Mouse (Mus musculus) lung, embryonic 14.5 days (tissue): ENCODE results near the gene Map3k14. TPM values are rescaled to one million over a fixed set of nuclear protein-coding genes. Genes with fewer than 3 reads are reported as not detected.

ENCODE experiments used
- ATAC-seq: fragments of 200-750 bp; cut with Nextera tagmentation; 2 replicates; pipeline ENCODE4 v1.8.0; 2017; ENCODE audit warnings: mild to moderate bottlenecking, moderate TSS enrichment, moderate library complexity; ENCODE audit not compliant: insufficient read depth
- DNase-seq: peaks from one replicate; pipeline ENCODE4 v3.0.0-alpha.2; 2015
- H3K27ac ChIP-seq: fragments of 300-500 bp; sonication (generic); 2 replicates; pipeline ENCODE4 v1.5.1; 2014; ENCODE audit warnings: low read depth, mild to moderate bottlenecking, moderate library complexity
- H3K27me3 ChIP-seq: fragments of 300-500 bp; sonication (generic); 2 replicates; pipeline ENCODE4 v1.6.1; 2014; ENCODE audit warnings: low read length, control low read depth; ENCODE audit not compliant: insufficient read depth
- H3K36me3 ChIP-seq: fragments of 300-500 bp; sonication (generic); 2 replicates; pipeline ENCODE4 v1.6.1; 2014; ENCODE audit warnings: control low read depth; ENCODE audit not compliant: insufficient read depth
- H3K4me1 ChIP-seq: fragments of 300-500 bp; sonication (generic); 2 replicates; pipeline ENCODE4 v1.6.1; 2014; ENCODE audit warnings: antibody characterized with exemption, control low read depth; ENCODE audit not compliant: insufficient read depth
- H3K4me2 ChIP-seq: fragments of 300-500 bp; sonication (generic); 2 replicates; pipeline ENCODE4 v1.6.1; 2014; ENCODE audit warnings: mild to moderate bottlenecking
- H3K4me3 ChIP-seq: fragments of 300-500 bp; sonication (generic); 2 replicates; pipeline ENCODE4 v1.5.1; 2014; ENCODE audit warnings: low read depth, low read length
- H3K9ac ChIP-seq: fragments of 300-500 bp; sonication (generic); 2 replicates; pipeline ENCODE4 v1.6.1; 2014
- H3K9me3 ChIP-seq: fragments of 300-500 bp; sonication (generic); 2 replicates; pipeline ENCODE4 v1.6.1; 2016; ENCODE audit warnings: low read depth, low read length, control low read depth
- CTCF ChIP-seq: IDR thresholded peaks from 2 replicates; pipeline ENCODE4 v1.5.1; 2016; ENCODE audit warnings: antibody characterized with exemption, low read depth
- WGBS: fragments of 180-500 bp; shearing (Covaris S2); extraction: QIAGEN DNeasy Blood & Tissue Kit; methylation state at CpG from one replicate; pipeline ENCODE4 v1.1.7; 2014; 5-methylcytosine and 5-hydroxymethylcytosine counted together
- polyA plus RNA-seq: library from polyadenylated mRNA; unstranded; fragments of >200 nt; fragmentation: Nextera tagmentation; extraction: Ambion mirVana; gene quantifications from 2 replicates; pipeline ENCODE4 v1.2.1, GENCODE M21; 2014

The Map3k14 gene
- polyA plus RNA-seq, 1 experiment from 2014 or later: 3.1 TPM

- 78% methylated on average over 4 of the region's 4 CpGs for WGBS
These were observed 9.3 kb downstream of the Map3k14 start for GRCm38 (mm10) chr11:103257938-103258481.

GRCm38 (mm10) chr11:103253605-103254004 is 13.7 kb downstream of the Map3k14 start:
- H3K9ac ChIP-seq: no peak overlapping the region
- no peak overlapping the region for H3K4me2 ChIP-seq
- TF ChIP-seq CTCF: no peak
- H3K9me3 ChIP-seq: no peaks in the 10 kb centered on the region
- 82% methylated on average over 5 of the region's 5 CpGs for WGBS
- no peak overlapping the region for H3K4me3 ChIP-seq
- no peaks in the 10 kb centered on the region for H3K4me1 ChIP-seq
- DNase-seq (no peak), ATAC-seq (no peak; the same call in 1 of the 2 replicates)
- H3K36me3 ChIP-seq: no peaks in the 10 kb centered on the region
- no peaks in the 10 kb centered on the region for H3K27me3 ChIP-seq
- H3K27ac ChIP-seq: no peak overlapping the region

More at GRCm38 (mm10) chr11:103257938-103258481, 9.3 kb downstream of the Map3k14 start:
- Histone ChIP-seq H3K27me3 (no peaks in the 10 kb centered on the region), H3K36me3 (no peaks in the 10 kb centered on the region), H3K4me1 (0 out of 2 replicates have a peak, but pooled peaks cover 2% of the 10 kb centered on the region), H3K4me3 (no peak overlapping the region), H3K9me3 (no peaks in the 10 kb centered on the region), H3K4me2 (no peak overlapping the region), H3K9ac (no peak overlapping the region), H3K27ac (no peak overlapping the region)
- no peak for TF ChIP-seq CTCF
- no peak for DNase-seq
- no peak for ATAC-seq

GRCm38 (mm10) chr11:103252380-103252779 is 14.9 kb downstream of the Map3k14 start:
- WGBS: 67% methylated on average over 5 of the region's 5 CpGs
- Histone ChIP-seq H3K4me2 (no peak overlapping the region), H3K4me3 (no peak overlapping the region), H3K9me3 (no peaks in the 10 kb centered on the region), H3K9ac (no peak overlapping the region), H3K36me3 (no peaks in the 10 kb centered on the region), H3K27ac (no peak overlapping the region), H3K4me1 (peaks cover 6% of the 10 kb centered on the region), H3K27me3 (no peaks in the 10 kb centered on the region)
- DNase-seq (no peak), ATAC-seq (no peak)
- TF ChIP-seq CTCF: no peak

GRCm38 (mm10) chr11:103250324-103250723 is 16.9 kb downstream of the Map3k14 start:
- no peak overlapping the region for H3K4me3 ChIP-seq
- H3K9ac ChIP-seq: no peak overlapping the region
- no peak for TF ChIP-seq CTCF
- no peak overlapping the region for H3K27ac ChIP-seq
- no peaks in the 10 kb centered on the region for H3K27me3 ChIP-seq
- DNase-seq (no peak), ATAC-seq (no peak)
- WGBS: 89% methylated on average over 3 of the region's 3 CpGs
- H3K36me3 ChIP-seq: no peaks in the 10 kb centered on the region
- no peaks in the 10 kb centered on the region for H3K9me3 ChIP-seq
- peaks cover 21% of the 10 kb centered on the region for H3K4me1 ChIP-seq
- H3K4me2 ChIP-seq: no peak overlapping the region

GRCm38 (mm10) chr11:103249509-103249908 is 17.8 kb downstream of the Map3k14 start:
- H3K27me3 ChIP-seq: no peaks in the 10 kb centered on the region
- H3K4me3 ChIP-seq: no peak overlapping the region
- H3K4me2 ChIP-seq: no peak overlapping the region
- H3K36me3 ChIP-seq: no peaks in the 10 kb centered on the region
- no peak for DNase-seq
- H3K9me3 ChIP-seq: no peaks in the 10 kb centered on the region
- no peak for TF ChIP-seq CTCF
- no peak for ATAC-seq
- H3K9ac ChIP-seq: no peak overlapping the region; the same call in 1 of the 2 replicates
- 70% methylated on average over 6 of the region's 6 CpGs for WGBS
- H3K4me1 ChIP-seq: peaks cover 25% of the 10 kb centered on the region
- H3K27ac ChIP-seq: 0 out of 2 replicates have a peak overlapping the region, but pooled peaks have one; percentile 22

- ATAC-seq: no peak
- Histone ChIP-seq H3K4me2 (no peak overlapping the region), H3K36me3 (no peaks in the 10 kb centered on the region), H3K4me1 (peaks cover 25% of the 10 kb centered on the region), H3K9me3 (no peaks in the 10 kb centered on the region), H3K27me3 (no peaks in the 10 kb centered on the region), H3K4me3 (no peak overlapping the region), H3K9ac (no peak overlapping the region), H3K27ac (no peak overlapping the region)
- no peak for TF ChIP-seq CTCF
- no peak for DNase-seq
- WGBS: 62% methylated on average over 5 of the region's 5 CpGs
These were observed 18.4 kb downstream of the Map3k14 start for GRCm38 (mm10) chr11:103248837-103249236.

- peaks cover 25% of the 10 kb centered on the region for H3K4me1 ChIP-seq
- WGBS: 39% methylated on average over 11 of the region's 11 CpGs
- H3K36me3 ChIP-seq: no peaks in the 10 kb centered on the region
- no peak for TF ChIP-seq CTCF
- H3K9me3 ChIP-seq: no peaks in the 10 kb centered on the region
- H3K4me3 ChIP-seq: no peak overlapping the region
- H3K4me2 ChIP-seq: peak overlapping the region; percentile 18; the same call in 1 of the 2 replicates
- H3K27me3 ChIP-seq: no peaks in the 10 kb centered on the region
- no peak overlapping the region for H3K9ac ChIP-seq
- DNase-seq (peak; percentile 97), ATAC-seq (peak; percentile 71)
- H3K27ac ChIP-seq: peak overlapping the region; percentile 81
These were observed 19.6 kb downstream of the Map3k14 start for GRCm38 (mm10) chr11:103247504-103248177.
